Comparison of ENCODE assay signal across 10 mouse cellular contexts in the genomic region with DNA sequence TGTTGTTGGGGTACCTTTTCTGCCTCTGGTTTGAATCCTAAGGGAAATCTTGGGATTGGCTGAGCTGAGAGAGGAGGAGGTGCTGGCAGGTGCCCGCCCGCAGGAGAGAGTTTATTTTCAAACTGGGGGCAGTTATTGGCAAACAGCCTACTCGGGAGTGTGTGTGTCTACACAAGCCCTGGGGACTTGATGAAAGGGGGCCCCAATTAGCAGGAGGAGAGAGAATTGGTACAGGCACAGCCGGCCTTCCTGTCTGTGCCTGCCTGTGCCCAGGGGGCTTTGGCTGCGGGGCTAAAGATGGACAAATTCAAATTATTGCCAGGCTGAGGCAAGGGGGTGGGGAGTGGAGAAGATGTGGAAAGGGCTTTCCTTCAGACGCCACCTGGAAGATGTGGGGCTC. TPM values are rescaled to one million over a fixed set of nuclear protein-coding genes. Genes with fewer than 3 reads are reported as not detected.
A peak's percentile ranks its signal among the peaks of the same experiment; 100 is the strongest.
DNase-seq lines count a peak whose midpoint lies in the region; ATAC-seq lines count a peak whose summit lies in the region.
"Had no signal": no experiment of that assay in that cellular context is flagged by ENCODE, and none has a peak within 500 bp of the region (broad histone marks: within the 10 kb centered on the region; RNA-seq: fewer than 3 reads in every experiment).

No protein-coding gene starts in this region.

- H3K9ac ChIP-seq in embryonic facial prominence, embryonic 15.5 days = no peak overlapping the region
- peak overlapping the region; percentile 40 for H3K9ac ChIP-seq in forebrain, embryonic 16.5 days (replicated peaks; ENCODE audit: low read depth, low read length)
- peak overlapping the region; percentile 75; the same call in 1 of the 2 replicates for H3K9ac ChIP-seq in neural tube, embryonic 12.5 days
- H3K9ac ChIP-seq: liver, embryonic 14.5 days had no signal

- peak overlapping the region; percentile 10; the same call in 1 of the 2 replicates for H3K4me3 ChIP-seq in embryonic facial prominence, embryonic 15.5 days (replicated peaks)
- H3K4me3 ChIP-seq in forebrain, embryonic 16.5 days (replicated peaks; ENCODE audit: low read length) = peak overlapping the region; percentile 52
- peak overlapping the region; percentile 30 for H3K4me3 ChIP-seq in limb, embryonic 10.5 days
- peak overlapping the region; percentile 9; the same call in 1 of the 2 replicates for H3K4me3 ChIP-seq in neural tube, embryonic 12.5 days
- H3K4me3 ChIP-seq: heart, adult 2 months had no signal

- peaks cover 73% of the 10 kb centered on the region for H3K4me1 ChIP-seq in embryonic facial prominence, embryonic 15.5 days
- peaks cover 68% of the 10 kb centered on the region for H3K4me1 ChIP-seq in forebrain, embryonic 16.5 days (replicated peaks; ENCODE audit: control insufficient read depth, insufficient read depth, low read length)
- peaks cover 61% of the 10 kb centered on the region for H3K4me1 ChIP-seq in limb, embryonic 10.5 days
- peaks cover 62% of the 10 kb centered on the region for H3K4me1 ChIP-seq in neural tube, embryonic 12.5 days

- H3K27ac ChIP-seq in embryonic facial prominence, embryonic 15.5 days (replicated peaks) = no peak overlapping the region
- H3K27ac ChIP-seq in forebrain, embryonic 16.5 days (ENCODE audit: low read length) = peak overlapping the region; percentile 14; the same call in 1 of the 2 replicates
- H3K27ac ChIP-seq in limb, embryonic 10.5 days = peak overlapping the region; percentile 68; the same call in 1 of the 2 replicates
- no peak overlapping the region for H3K27ac ChIP-seq in neural tube, embryonic 12.5 days
- H3K27ac ChIP-seq: heart, adult 2 months; liver, embryonic 14.5 days had no signal

- no peaks in the 10 kb centered on the region for H3K36me3 ChIP-seq in embryonic facial prominence, embryonic 15.5 days
- H3K36me3 ChIP-seq in forebrain, embryonic 16.5 days (ENCODE audit: control insufficient read depth, insufficient read depth) = no peaks in the 10 kb centered on the region
- peaks cover 63% of the 10 kb centered on the region for H3K36me3 ChIP-seq in limb, embryonic 10.5 days
- H3K36me3 ChIP-seq in neural tube, embryonic 12.5 days = peaks cover 18% of the 10 kb centered on the region; the same call in 1 of the 2 replicates

- no peak for ATAC-seq in embryonic facial prominence, embryonic 15.5 days (ENCODE audit: insufficient number of reproducible peaks, low FRiP score, low TSS enrichment, low read depth)
- ATAC-seq in forebrain, embryonic 16.5 days = no peak
- no peak for ATAC-seq in neural tube, embryonic 12.5 days (ENCODE audit: low FRiP score, low read depth)

- no peak for DNase-seq in limb, embryonic 10.5 days (ENCODE audit: low spot score)
- no peak for DNase-seq in right cerebral cortex, postnatal 4 days
- no peak for DNase-seq in gastrocnemius, postnatal 10 days
- DNase-seq in adrenal gland, postnatal 4 days (ENCODE audit: low spot score in 2 of 2) = no peak
- DNase-seq: heart, adult 2 months had no signal

- no peaks in the 10 kb centered on the region for H3K27me3 ChIP-seq in embryonic facial prominence, embryonic 15.5 days
- H3K27me3 ChIP-seq in forebrain, embryonic 16.5 days (replicated peaks; ENCODE audit: control insufficient read depth, insufficient read depth, low read length) = no peaks in the 10 kb centered on the region
- no peaks in the 10 kb centered on the region for H3K27me3 ChIP-seq in limb, embryonic 10.5 days (ENCODE audit: low read depth, poor library complexity, severe bottlenecking)
- H3K27me3 ChIP-seq in neural tube, embryonic 12.5 days (replicated peaks) = no peaks in the 10 kb centered on the region

- no peaks in the 10 kb centered on the region for H3K9me3 ChIP-seq in embryonic facial prominence, embryonic 15.5 days (replicated peaks)
- H3K9me3 ChIP-seq in forebrain, embryonic 16.5 days (ENCODE audit: control insufficient read depth, low read length) = no peaks in the 10 kb centered on the region
- no peaks in the 10 kb centered on the region for H3K9me3 ChIP-seq in limb, embryonic 10.5 days (replicated peaks)
- no peaks in the 10 kb centered on the region for H3K9me3 ChIP-seq in neural tube, embryonic 12.5 days

- WGBS in embryonic facial prominence, embryonic 15.5 days = 27% methylated on average over 6 of the region's 6 CpGs
- 4% methylated on average over 6 of the region's 6 CpGs for WGBS in forebrain, embryonic 16.5 days
- 46% methylated on average over 6 of the region's 6 CpGs for WGBS in limb, embryonic 10.5 days
- WGBS in neural tube, embryonic 12.5 days = 8% methylated on average over 6 of the region's 6 CpGs

- H3K4me2 ChIP-seq in embryonic facial prominence, embryonic 15.5 days (replicated peaks) = peak overlapping the region; percentile 74
- peak overlapping the region; percentile 89 for H3K4me2 ChIP-seq in forebrain, embryonic 16.5 days (ENCODE audit: low read length)
- H3K4me2 ChIP-seq in neural tube, embryonic 12.5 days (replicated peaks) = peak overlapping the region; percentile 91

RNA-seq across cellular contexts. Expression of gene Igsf9, which starts 4.2 kb away (rescaled TPM):
- 58.4 and 61.0 TPM in 2 replicates for polyA plus RNA-seq in embryonic facial prominence, embryonic 15.5 days (2015; fragmentation: Nextera tagmentation; extraction: Ambion mirVana)
- polyA plus RNA-seq in forebrain, embryonic 16.5 days (2015; fragmentation: Nextera tagmentation; extraction: Ambion mirVana) = 60.9 and 89.9 TPM in 2 replicates
- polyA plus RNA-seq in limb, embryonic 10.5 days (2016; fragmentation: Nextera tagmentation; extraction: Ambion mirVana) = 79.5 and 85.8 TPM in 2 replicates
- 83.5 and 84.1 TPM in 2 replicates for polyA plus RNA-seq in neural tube, embryonic 12.5 days (2016; fragmentation: Nextera tagmentation; extraction: Ambion mirVana)
- total RNA-seq in gastrocnemius, postnatal 10 days (2021) = under 1 TPM; 0.56 to 0.86 TPM
- total RNA-seq in adrenal gland, postnatal 4 days (2021) = 10 to 100 TPM in 1 of 2 experiments, 1 to 10 TPM in 1; 6.0 to 10.6 TPM

RNA-seq across cellular contexts. Expression of gene Slamf9, which starts 10.7 kb away (rescaled TPM):
- polyA plus RNA-seq in embryonic facial prominence, embryonic 15.5 days (2015; fragmentation: Nextera tagmentation; extraction: Ambion mirVana) = 0.85 and 1.2 TPM in 2 replicates
- polyA plus RNA-seq in forebrain, embryonic 16.5 days (2015; fragmentation: Nextera tagmentation; extraction: Ambion mirVana) = not detected in 2 replicates
- 0.18 TPM in 1 of 2 replicates, not detected in the other for polyA plus RNA-seq in limb, embryonic 10.5 days (2016; fragmentation: Nextera tagmentation; extraction: Ambion mirVana)
- 0.19 TPM in 1 of 2 replicates, not detected in the other for polyA plus RNA-seq in neural tube, embryonic 12.5 days (2016; fragmentation: Nextera tagmentation; extraction: Ambion mirVana)
- under 1 TPM; 0.42 to 0.72 TPM for total RNA-seq in gastrocnemius, postnatal 10 days (2021)
- 1 to 10 TPM; 1.1 to 1.2 TPM for total RNA-seq in adrenal gland, postnatal 4 days (2021)

RNA-seq across cellular contexts. Expression of gene Tagln2, which starts 14.0 kb away (rescaled TPM):
- polyA plus RNA-seq in embryonic facial prominence, embryonic 15.5 days (2015; fragmentation: Nextera tagmentation; extraction: Ambion mirVana) = 260 and 286 TPM in 2 replicates
- 53.4 and 56.8 TPM in 2 replicates for polyA plus RNA-seq in forebrain, embryonic 16.5 days (2015; fragmentation: Nextera tagmentation; extraction: Ambion mirVana)
- 77.0 and 84.6 TPM in 2 replicates for polyA plus RNA-seq in limb, embryonic 10.5 days (2016; fragmentation: Nextera tagmentation; extraction: Ambion mirVana)
- polyA plus RNA-seq in neural tube, embryonic 12.5 days (2016; fragmentation: Nextera tagmentation; extraction: Ambion mirVana) = 105 and 131 TPM in 2 replicates
- 10 to 100 TPM; 75.0 to 98.1 TPM for total RNA-seq in gastrocnemius, postnatal 10 days (2021)
- 100 to 1,000 TPM; 143 to 153 TPM for total RNA-seq in adrenal gland, postnatal 4 days (2021)

RNA-seq across cellular contexts. Expression of gene Cfap45, which starts 34.8 kb away (rescaled TPM):
- 12.2 and 18.7 TPM in 2 replicates for polyA plus RNA-seq in embryonic facial prominence, embryonic 15.5 days (2015; fragmentation: Nextera tagmentation; extraction: Ambion mirVana)
- polyA plus RNA-seq in forebrain, embryonic 16.5 days (2015; fragmentation: Nextera tagmentation; extraction: Ambion mirVana) = 1.8 and 3.0 TPM in 2 replicates
- polyA plus RNA-seq in limb, embryonic 10.5 days (2016; fragmentation: Nextera tagmentation; extraction: Ambion mirVana) = 0.67 and 1.0 TPM in 2 replicates
- polyA plus RNA-seq in neural tube, embryonic 12.5 days (2016; fragmentation: Nextera tagmentation; extraction: Ambion mirVana) = 2.3 and 2.5 TPM in 2 replicates
- total RNA-seq in gastrocnemius, postnatal 10 days (2021) = 1 to 10 TPM in 1 of 2 experiments, under 1 TPM in 1; 0.75 to 1.1 TPM
- total RNA-seq in adrenal gland, postnatal 4 days (2021) = 1 to 10 TPM; 2.0 to 2.1 TPM
- total RNA-seq: megakaryocyte progenitor cell, adult 5-6 weeks had no signal

Comparison
In these comparisons a context has a peak if more than half of its experiments do, and no peak if none do; other contexts are left out.
1. H3K27ac ChIP-seq: peak in forebrain, embryonic 16.5 days (single experiment) and limb, embryonic 10.5 days (single experiment); none in embryonic facial prominence, embryonic 15.5 days (single experiment) and neural tube, embryonic 12.5 days (single experiment).
2. Peak in every context shown above with its lines, with median percentiles within 50 percentile points of each other: H3K4me2 ChIP-seq and H3K4me3 ChIP-seq.